Mouse (Mus musculus): ENCODE measurements at regions not wholly inside any gene's neighbourhood (a gene's known extent, or its start where the extent isn't known, plus 50 kb on each side); places are given as distances from the start of the nearest gene placed in this dataset.
A peak's percentile ranks its signal among the peaks of the same experiment; 100 is the strongest.

DNA sequence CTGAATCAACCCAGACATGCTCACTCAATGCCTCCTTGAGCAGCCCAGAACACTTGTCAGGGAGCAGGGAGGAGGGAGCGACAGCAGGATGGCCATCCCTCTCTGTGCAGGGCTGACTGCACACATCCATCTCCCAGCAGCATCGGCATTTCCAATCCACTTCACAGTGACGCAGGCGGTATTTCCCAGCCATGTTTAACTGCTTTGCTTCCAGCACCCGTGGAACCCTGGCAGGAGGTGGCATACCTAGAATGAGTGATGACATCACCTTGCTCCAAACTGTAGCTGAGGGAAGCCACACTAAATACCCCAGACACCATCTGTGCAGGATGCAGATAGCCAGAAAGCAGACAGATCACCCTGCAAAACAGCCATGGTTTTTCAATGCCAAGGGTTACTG lies 241.1 kb upstream of the Kirrel3 start:
- DNase-seq (no peak), ATAC-seq (ENCODE audit: insufficient read depth) (no peak)
- Histone ChIP-seq H3K9ac (no peak overlapping the region), H3K36me3 (ENCODE audit: insufficient read depth) (no peaks in the 10 kb centered on the region), H3K4me1 (ENCODE audit: insufficient read depth) (no peaks in the 10 kb centered on the region), H3K27me3 (ENCODE audit: insufficient read depth, low read length) (no peaks in the 10 kb centered on the region), H3K4me3 (ENCODE audit: low read depth, low read length) (no peak overlapping the region), H3K9me3 (ENCODE audit: low read depth, low read length) (no peaks in the 10 kb centered on the region), H3K4me2 (no peak overlapping the region), H3K27ac (ENCODE audit: low read depth) (no peak overlapping the region)
- TF ChIP-seq CTCF (IDR thresholded peaks at IDR 0.05; ENCODE audit: low read depth), result no peak
- WGBS, result 63% methylated on average over 5 of the region's 5 CpGs

DNA sequence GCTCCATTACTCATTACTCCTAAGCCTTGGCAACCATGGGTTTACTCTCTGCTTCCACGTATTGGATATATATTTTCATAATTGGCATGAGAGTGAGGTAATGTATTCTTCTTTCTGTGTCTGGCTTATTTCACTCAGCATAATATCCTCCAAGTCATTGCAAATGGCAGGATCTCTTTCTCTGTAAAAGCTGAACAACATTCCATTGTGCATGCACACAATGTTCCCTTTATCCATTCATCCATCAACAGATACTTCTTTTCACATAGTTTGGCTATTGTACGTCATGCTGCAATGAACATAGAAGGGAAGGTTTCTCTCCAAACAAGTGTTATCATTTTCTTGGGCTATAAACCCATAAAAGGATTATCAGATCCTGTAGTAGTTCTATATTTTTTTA lies 232.9 kb upstream of the Kirrel3 start:
- H3K4me2 ChIP-seq, result no peak overlapping the region
- no peak overlapping the region for H3K9ac ChIP-seq
- no peaks in the 10 kb centered on the region for H3K4me1 ChIP-seq (ENCODE audit: insufficient read depth)
- no peaks in the 10 kb centered on the region for H3K9me3 ChIP-seq (ENCODE audit: low read depth, low read length)
- no peaks in the 10 kb centered on the region for H3K27me3 ChIP-seq (ENCODE audit: insufficient read depth, low read length)
- H3K4me3 ChIP-seq (ENCODE audit: low read depth, low read length), result no peak overlapping the region
- no peaks in the 10 kb centered on the region for H3K36me3 ChIP-seq (ENCODE audit: insufficient read depth)
- ATAC-seq (ENCODE audit: insufficient read depth) (no peak), DNase-seq (no peak)
- TF ChIP-seq CTCF (IDR thresholded peaks at IDR 0.05; ENCODE audit: low read depth), result no peak
- no peak overlapping the region for H3K27ac ChIP-seq (ENCODE audit: low read depth)
- WGBS, result 63% methylated on average over 2 of the region's 2 CpGs

DNA sequence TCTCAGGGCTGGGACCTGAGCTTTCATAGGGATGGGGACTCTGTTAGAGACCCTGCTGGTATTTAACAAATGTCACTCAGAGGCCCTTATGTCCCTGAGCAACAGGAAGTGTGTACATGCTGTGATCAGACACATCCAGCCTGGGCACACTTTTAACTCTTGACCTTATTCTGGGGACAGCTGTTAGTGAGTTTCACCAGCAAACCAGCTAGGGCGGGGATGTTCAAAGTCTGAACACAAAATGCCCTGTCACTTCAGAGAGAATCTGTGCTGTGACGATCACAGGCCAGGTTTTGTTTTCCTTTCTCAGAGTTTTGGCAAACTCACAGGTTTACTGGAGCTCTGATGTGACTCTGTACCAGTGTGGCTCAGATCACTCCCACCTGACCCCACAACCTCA lies 227.2 kb upstream of the Kirrel3 start:
- H3K27me3 ChIP-seq (ENCODE audit: insufficient read depth, low read length), result no peaks in the 10 kb centered on the region
- H3K9ac ChIP-seq, result no peak overlapping the region
- H3K27ac ChIP-seq (ENCODE audit: low read depth), result no peak overlapping the region
- TF ChIP-seq CTCF (IDR thresholded peaks at IDR 0.05; ENCODE audit: low read depth), result no peak
- no peaks in the 10 kb centered on the region for H3K4me1 ChIP-seq (ENCODE audit: insufficient read depth)
- H3K9me3 ChIP-seq (ENCODE audit: low read depth, low read length), result no peaks in the 10 kb centered on the region
- ATAC-seq (ENCODE audit: insufficient read depth) (no peak), DNase-seq (peak; percentile 4)
- no peak overlapping the region for H3K4me3 ChIP-seq (ENCODE audit: low read depth, low read length)
- WGBS, result 30% methylated on average over 2 of the region's 2 CpGs
- H3K36me3 ChIP-seq (ENCODE audit: insufficient read depth), result no peaks in the 10 kb centered on the region
- no peak overlapping the region for H3K4me2 ChIP-seq

DNA sequence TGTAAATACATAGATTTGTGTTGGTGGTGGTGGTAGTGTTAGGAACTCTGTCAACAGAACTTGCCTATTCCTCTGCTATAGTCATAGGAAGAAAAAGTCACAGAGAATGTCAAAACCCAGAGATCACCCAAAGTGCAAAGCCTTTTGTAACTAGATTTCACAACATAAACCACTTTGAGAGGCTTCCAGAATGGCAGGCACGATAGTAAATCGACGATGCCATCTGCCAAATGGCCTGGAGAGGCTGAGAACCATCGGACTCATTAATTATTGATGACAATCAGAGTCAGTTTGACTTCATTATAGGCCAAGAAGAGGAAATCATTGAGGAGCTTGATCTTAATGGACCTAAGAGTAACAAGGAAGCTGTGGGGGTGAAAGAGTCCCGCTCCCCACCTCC lies 207.6 kb upstream of the Kirrel3 start:
- 84% methylated on average over 5 of the region's 5 CpGs for WGBS
- DNase-seq, result no peak
- no peak overlapping the region for H3K4me3 ChIP-seq (ENCODE audit: low read depth, low read length)
- no peak overlapping the region for H3K27ac ChIP-seq (ENCODE audit: low read depth)
- H3K4me2 ChIP-seq, result no peak overlapping the region
- H3K27me3 ChIP-seq (ENCODE audit: insufficient read depth, low read length), result no peaks in the 10 kb centered on the region
- ATAC-seq (ENCODE audit: insufficient read depth), result no peak
- no peak overlapping the region for H3K9ac ChIP-seq
- no peaks in the 10 kb centered on the region for H3K9me3 ChIP-seq (ENCODE audit: low read depth, low read length)
- no peaks in the 10 kb centered on the region for H3K4me1 ChIP-seq (ENCODE audit: insufficient read depth)
- no peaks in the 10 kb centered on the region for H3K36me3 ChIP-seq (ENCODE audit: insufficient read depth)
- TF ChIP-seq CTCF (IDR thresholded peaks at IDR 0.05; ENCODE audit: low read depth), result no peak

DNA sequence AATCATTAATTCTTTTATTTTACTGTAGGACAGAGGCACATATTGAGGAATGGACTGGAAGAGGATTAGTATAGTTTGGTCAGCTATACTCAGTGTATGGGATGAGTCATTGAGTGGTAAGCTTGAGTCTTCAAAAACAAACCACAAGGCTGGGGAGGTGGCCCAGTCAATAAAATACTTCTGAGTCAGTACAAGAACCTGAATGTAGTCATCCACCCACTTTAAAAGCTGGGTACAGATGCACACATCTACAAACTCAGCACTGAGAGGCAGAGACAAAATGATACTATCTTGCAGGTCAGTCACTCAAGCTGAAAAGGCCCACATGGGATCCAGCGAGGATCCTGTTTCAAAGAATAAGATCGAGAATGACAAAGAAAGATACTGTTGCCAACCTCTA lies 206.3 kb upstream of the Kirrel3 start:
- no peak for TF ChIP-seq CTCF (IDR thresholded peaks at IDR 0.05; ENCODE audit: low read depth)
- DNase-seq (no peak), ATAC-seq (ENCODE audit: insufficient read depth) (no peak)
- H3K9ac ChIP-seq, result no peak overlapping the region
- no peaks in the 10 kb centered on the region for H3K27me3 ChIP-seq (ENCODE audit: insufficient read depth, low read length)
- no peak overlapping the region for H3K4me2 ChIP-seq
- H3K4me3 ChIP-seq (ENCODE audit: low read depth, low read length), result no peak overlapping the region
- no peaks in the 10 kb centered on the region for H3K4me1 ChIP-seq (ENCODE audit: insufficient read depth)
- H3K9me3 ChIP-seq (ENCODE audit: low read depth, low read length), result no peaks in the 10 kb centered on the region
- 79% methylated on average over 2 of the region's 2 CpGs for WGBS
- no peak overlapping the region for H3K27ac ChIP-seq (ENCODE audit: low read depth)
- no peaks in the 10 kb centered on the region for H3K36me3 ChIP-seq (ENCODE audit: insufficient read depth)

DNA sequence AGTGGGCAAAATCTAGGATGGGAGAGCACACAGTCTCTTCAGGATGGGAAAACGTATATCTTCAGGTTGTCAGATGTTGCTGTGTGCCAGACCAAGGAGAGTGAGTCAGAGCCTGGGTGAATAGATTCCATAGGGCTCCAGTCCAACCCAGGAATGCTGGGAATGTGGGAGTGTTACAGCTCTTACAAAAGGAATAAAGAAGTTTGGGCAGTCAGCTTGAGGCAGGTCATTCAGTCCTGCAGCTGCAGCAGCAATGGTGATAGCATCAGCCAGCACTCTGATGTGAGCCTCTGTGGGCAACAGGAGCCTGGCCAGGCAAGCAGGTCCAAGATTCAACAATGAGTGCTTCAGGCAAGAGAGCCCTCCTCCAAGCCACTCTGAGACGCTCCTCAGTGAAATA lies 205.8 kb upstream of the Kirrel3 start:
- TF ChIP-seq CTCF (IDR thresholded peaks at IDR 0.05; ENCODE audit: low read depth), result no peak
- no peak overlapping the region for H3K9ac ChIP-seq
- 40% methylated on average over 2 of the region's 2 CpGs for WGBS
- peak; percentile 89 for ATAC-seq (ENCODE audit: insufficient read depth)
- H3K9me3 ChIP-seq (ENCODE audit: low read depth, low read length), result no peaks in the 10 kb centered on the region
- DNase-seq, result peak; percentile 59
- H3K36me3 ChIP-seq (ENCODE audit: insufficient read depth), result no peaks in the 10 kb centered on the region
- H3K4me1 ChIP-seq (ENCODE audit: insufficient read depth), result no peaks in the 10 kb centered on the region
- no peak overlapping the region for H3K27ac ChIP-seq (ENCODE audit: low read depth)
- no peaks in the 10 kb centered on the region for H3K27me3 ChIP-seq (ENCODE audit: insufficient read depth, low read length)
- no peak overlapping the region for H3K4me2 ChIP-seq
- H3K4me3 ChIP-seq (ENCODE audit: low read depth, low read length), result no peak overlapping the region

DNA sequence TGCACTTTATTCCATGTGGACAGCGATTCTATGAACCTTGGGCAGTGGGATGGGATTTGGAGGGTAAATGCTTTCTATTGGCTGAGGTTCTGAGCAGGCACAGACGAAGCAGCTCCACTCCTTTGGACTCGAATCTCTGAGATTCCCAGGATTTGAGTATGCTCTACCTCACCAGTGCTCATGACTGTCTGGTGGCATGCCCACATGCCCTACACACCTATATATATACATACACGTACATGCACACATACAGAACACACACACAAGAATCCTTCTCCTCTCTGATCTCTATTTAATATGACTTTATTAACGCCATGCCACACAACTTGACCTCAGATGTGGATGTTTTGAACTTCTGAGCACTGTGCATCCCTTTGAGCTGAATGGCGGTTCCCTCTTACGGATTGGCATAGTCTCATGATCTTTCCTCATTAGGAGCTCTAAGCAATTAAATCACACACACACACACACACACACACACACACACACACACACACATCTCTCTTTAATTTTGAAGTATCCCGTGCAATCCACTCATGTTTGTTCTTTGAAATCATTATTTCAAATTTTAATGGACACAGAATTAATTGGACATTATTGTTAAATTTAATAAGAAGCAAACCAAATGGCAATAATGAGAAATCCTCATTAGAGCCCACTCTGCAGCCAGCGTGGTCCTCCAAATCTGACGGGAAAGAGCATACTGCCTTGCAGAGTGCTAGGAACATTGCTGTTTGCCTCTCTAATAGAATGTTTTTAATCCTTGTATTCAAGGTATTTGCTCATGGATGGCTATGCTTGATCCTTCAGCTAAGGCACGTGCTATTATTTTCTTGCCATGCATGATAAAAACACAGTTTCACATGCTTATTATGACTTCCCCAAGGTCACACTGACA lies 205.1 kb upstream of the Kirrel3 start:
- TF ChIP-seq CTCF (IDR thresholded peaks at IDR 0.05; ENCODE audit: low read depth), result no peak
- DNase-seq (no peak), ATAC-seq (ENCODE audit: insufficient read depth) (no peak; the same call in 1 of the 2 replicates)
- Histone ChIP-seq H3K36me3 (ENCODE audit: insufficient read depth) (no peaks in the 10 kb centered on the region), H3K4me3 (ENCODE audit: low read depth, low read length) (no peak overlapping the region), H3K27ac (ENCODE audit: low read depth) (no peak overlapping the region), H3K9me3 (ENCODE audit: low read depth, low read length) (no peaks in the 10 kb centered on the region), H3K4me2 (no peak overlapping the region), H3K4me1 (ENCODE audit: insufficient read depth) (no peaks in the 10 kb centered on the region), H3K27me3 (ENCODE audit: insufficient read depth, low read length) (no peaks in the 10 kb centered on the region), H3K9ac (no peak overlapping the region)
- 73% methylated on average over 11 of the region's 11 CpGs for WGBS

Measured in lung, embryonic 14.5 days (tissue).